Mouse (Mus musculus): ENCODE measurements around the gene Adipor1.

DNA sequence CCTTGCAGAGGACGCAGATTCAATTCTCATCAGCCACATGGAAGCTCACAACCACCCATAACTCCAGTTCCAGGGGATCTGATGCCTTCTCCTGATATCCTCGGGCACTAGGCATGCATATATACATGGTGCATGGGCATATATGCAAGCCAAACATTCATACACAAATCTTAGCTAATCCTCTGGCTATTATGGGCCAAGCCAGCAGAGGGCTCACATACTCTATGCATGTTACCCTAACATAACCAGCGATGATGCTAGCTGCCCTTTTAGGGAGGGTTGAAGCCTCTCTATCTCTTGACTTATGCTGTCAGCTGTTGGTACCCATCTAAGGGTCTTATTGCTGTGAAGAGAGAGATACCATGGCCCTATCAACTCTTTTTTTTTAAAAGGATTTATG, 35.8 kb downstream of the Adipor1 start:
- TF ChIP-seq CTCF (IDR thresholded peaks at IDR 0.05; ENCODE audit: low read depth, low read length) (peak; percentile 47; the same call in 1 of the 2 replicates), GATA1 (IDR thresholded peaks at IDR 0.05; ENCODE audit: borderline replicate concordance, low read length) (no peak)
